Mouse (Mus musculus) retina, postnatal 7 days (tissue): Measurements from ENCODE around the gene Pdik1l.

Source experiments
- DNase-seq: peaks from one replicate; pipeline ENCODE4 v3.0.0-alpha.2; 2012; ENCODE audit warnings: low read depth, low spot score

Gene Pdik1l

GRCm38 (mm10) chr4:134287575-134288025 is at the start of gene Pdik1l:
Gene Pdik1l (minus strand): TSS chr4:134287895.
- DNase-seq: peak; percentile 63

- DNase-seq: no peak
These were observed 42.6 kb upstream of the Pdik1l start for GRCm38 (mm10) chr4:134330281-134330680.

GRCm38 (mm10) chr4:134328832-134329231 is 41.1 kb upstream of the Pdik1l start:
- DNase-seq: no peak

GRCm38 (mm10) chr4:134328151-134328550 is 40.5 kb upstream of the Pdik1l start:
- no peak for DNase-seq

GRCm38 (mm10) chr4:134326859-134327530 is 39.3 kb upstream of the Pdik1l start:
- no peak for DNase-seq

GRCm38 (mm10) chr4:134324655-134325054 is 37.0 kb upstream of the Pdik1l start:
- no peak for DNase-seq

- DNase-seq: no peak
These were observed 33.8 kb upstream of the Pdik1l start for GRCm38 (mm10) chr4:134321524-134321923.

GRCm38 (mm10) chr4:134319674-134320073 is 32.0 kb upstream of the Pdik1l start:
- DNase-seq: no peak

- no peak for DNase-seq
These were observed 31.4 kb upstream of the Pdik1l start for GRCm38 (mm10) chr4:134319074-134319473.

GRCm38 (mm10) chr4:134316390-134316789 is 28.7 kb upstream of the Pdik1l start:
- DNase-seq: no peak

- no peak for DNase-seq
These were observed 27.8 kb upstream of the Pdik1l start for GRCm38 (mm10) chr4:134315470-134315869.

GRCm38 (mm10) chr4:134314876-134315275 is 27.2 kb upstream of the Pdik1l start, which contains the start of gene Trim63:
Gene Trim63 (plus strand): TSS chr4:134315120.
- no peak for DNase-seq

GRCm38 (mm10) chr4:134314081-134314655 is 26.5 kb upstream of the Pdik1l start:
- DNase-seq: no peak

- no peak for DNase-seq
These were observed 25.2 kb upstream of the Pdik1l start for GRCm38 (mm10) chr4:134312901-134313300.

GRCm38 (mm10) chr4:134312341-134312740 is 24.6 kb upstream of the Pdik1l start:
- no peak for DNase-seq

GRCm38 (mm10) chr4:134311784-134312183 is 24.1 kb upstream of the Pdik1l start:
- DNase-seq: no peak

GRCm38 (mm10) chr4:134310656-134311055 is 23.0 kb upstream of the Pdik1l start:
- DNase-seq: no peak

- DNase-seq: no peak
These were observed 22.4 kb upstream of the Pdik1l start for GRCm38 (mm10) chr4:134310106-134310505.

GRCm38 (mm10) chr4:134307367-134308072 is 19.8 kb upstream of the Pdik1l start:
- DNase-seq: no peak

GRCm38 (mm10) chr4:134306963-134307362 is 19.3 kb upstream of the Pdik1l start:
- no peak for DNase-seq

- no peak for DNase-seq
These were observed 14.4 kb upstream of the Pdik1l start for GRCm38 (mm10) chr4:134302084-134302483.

- DNase-seq: no peak
These were observed 12.6 kb upstream of the Pdik1l start for GRCm38 (mm10) chr4:134300316-134300715.

GRCm38 (mm10) chr4:134299498-134299810 is 11.8 kb upstream of the Pdik1l start:
- no peak for DNase-seq
